Comparison of ENCODE assay signal across 8 mouse cellular contexts in the genomic region with DNA sequence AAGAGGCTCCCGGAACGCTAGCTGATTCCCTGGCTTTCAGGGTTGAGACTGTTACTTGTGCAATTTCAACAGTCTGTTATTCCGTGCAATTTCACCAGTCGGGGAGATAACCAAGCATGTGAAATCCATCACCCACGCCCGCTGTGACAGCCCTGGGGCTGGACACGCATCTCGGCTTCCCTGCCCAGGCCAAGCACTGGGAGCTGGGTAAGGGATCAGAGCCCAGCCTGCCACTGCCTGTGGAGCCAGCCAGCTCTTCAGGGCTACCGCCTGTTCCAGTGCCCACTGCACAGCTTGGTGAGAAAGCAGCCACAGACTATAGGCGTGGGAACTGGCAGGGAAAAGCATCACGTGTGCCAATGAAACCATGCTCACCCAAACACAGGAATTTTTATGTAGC.
DNase-seq lines count a peak whose midpoint lies in the region; ATAC-seq lines count a peak whose summit lies in the region.

No protein-coding gene starts in this region.

- ATAC-seq in CD4-positive, CD25-positive, alpha-beta regulatory T cell, adult 4 months: no peak

- peak; percentile 64 for DNase-seq in layer of hippocampus, adult 11-12 months (ENCODE audit: low spot score)
- DNase-seq in layer of hippocampus, adult 9-10 months (ENCODE audit: low spot score): no peak
- DNase-seq in heart, adult 9 months (ENCODE audit: low spot score in 2 of 2): peak; percentile 40 to 44
- DNase-seq in left cerebral cortex, postnatal 25 days (ENCODE audit: low spot score in 2 of 2): peak; percentile 72 to 92
- DNase-seq in right cerebral cortex, adult 2 months (ENCODE audit: low spot score in 2 of 2): peak; percentile 67 to 76
- DNase-seq in embryo, embryonic 11 days: no peak
- no peak for DNase-seq in B cell, adult 2 months

- intact Hi-C loops in left cerebral cortex, postnatal 25 days (cut with DNase I): no loop called here

Comparison
In these comparisons a context has a peak if more than half of its experiments do, and no peak if none do; other contexts are left out.
1. DNase-seq: peak in layer of hippocampus, adult 11-12 months (single experiment), heart, adult 9 months (2 of 2), left cerebral cortex, postnatal 25 days (2 of 2) and right cerebral cortex, adult 2 months (2 of 2); none in layer of hippocampus, adult 9-10 months (single experiment), embryo, embryonic 11 days (single experiment) and B cell, adult 2 months (0 of 2).